Mouse (Mus musculus): ENCODE measurements around the gene Hat1. TPM values are rescaled to one million over a fixed set of nuclear protein-coding genes. Genes with fewer than 3 reads are reported as not detected.

The Hat1 gene
- polyA plus RNA-seq, 1 experiment from 2014 or later, result 149 TPM

- no peak for TF ChIP-seq CTCF (IDR thresholded peaks at IDR 0.05; ENCODE audit: low read depth)
- Histone ChIP-seq H3K9ac (no peak overlapping the region), H3K4me1 (ENCODE audit: insufficient read depth) (no peaks in the 10 kb centered on the region), H3K27ac (ENCODE audit: low read depth) (no peak overlapping the region), H3K4me2 (no peak overlapping the region), H3K27me3 (ENCODE audit: insufficient read depth, low read length) (no peaks in the 10 kb centered on the region), H3K9me3 (ENCODE audit: low read depth, low read length) (no peaks in the 10 kb centered on the region), H3K36me3 (ENCODE audit: insufficient read depth) (no peaks in the 10 kb centered on the region), H3K4me3 (ENCODE audit: low read depth, low read length) (no peak overlapping the region)
- 72% methylated on average over 7 of the region's 7 CpGs for WGBS
- ATAC-seq (ENCODE audit: insufficient read depth), result no peak
- no peak for DNase-seq
Measured at GRCm38 (mm10) chr2:71350181-71350580, 38.6 kb upstream of the Hat1 start.

GRCm38 (mm10) chr2:71350904-71351726 lies 37.6 kb upstream of the Hat1 start:
- WGBS, result 79% methylated on average over 11 of the region's 11 CpGs
- H3K27me3 ChIP-seq (ENCODE audit: insufficient read depth, low read length), result no peaks in the 10 kb centered on the region
- no peak for TF ChIP-seq CTCF (IDR thresholded peaks at IDR 0.05; ENCODE audit: low read depth)
- no peak overlapping the region for H3K9ac ChIP-seq
- H3K4me2 ChIP-seq, result no peak overlapping the region
- H3K4me3 ChIP-seq (ENCODE audit: low read depth, low read length), result no peak overlapping the region
- H3K4me1 ChIP-seq (ENCODE audit: insufficient read depth), result no peaks in the 10 kb centered on the region
- DNase-seq, result no peak
- no peaks in the 10 kb centered on the region for H3K36me3 ChIP-seq (ENCODE audit: insufficient read depth)
- H3K9me3 ChIP-seq (ENCODE audit: low read depth, low read length), result no peaks in the 10 kb centered on the region
- H3K27ac ChIP-seq (ENCODE audit: low read depth), result no peak overlapping the region
- no peak for ATAC-seq (ENCODE audit: insufficient read depth)

DNA sequence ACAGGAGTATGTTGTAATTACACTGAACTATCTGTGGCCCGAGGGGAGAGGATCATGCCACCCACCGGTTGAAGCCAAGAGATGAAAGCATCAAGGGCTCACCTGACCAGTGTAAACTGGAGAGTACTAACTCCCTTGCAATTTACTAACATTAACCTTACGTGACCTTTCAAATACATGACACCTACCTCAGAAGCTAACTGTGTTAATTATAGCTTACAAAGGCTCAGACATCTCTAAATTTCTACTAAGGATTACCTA lies 37.1 kb upstream of the Hat1 start:
- no peaks in the 10 kb centered on the region for H3K4me1 ChIP-seq (ENCODE audit: insufficient read depth)
- 73% methylated on average over 3 of the region's 3 CpGs for WGBS
- H3K4me2 ChIP-seq, result no peak overlapping the region
- no peak for ATAC-seq (ENCODE audit: insufficient read depth)
- TF ChIP-seq CTCF (IDR thresholded peaks at IDR 0.05; ENCODE audit: low read depth), result no peak
- H3K4me3 ChIP-seq (ENCODE audit: low read depth, low read length), result no peak overlapping the region
- H3K9me3 ChIP-seq (ENCODE audit: low read depth, low read length), result no peaks in the 10 kb centered on the region
- no peak overlapping the region for H3K27ac ChIP-seq (ENCODE audit: low read depth)
- no peak overlapping the region for H3K9ac ChIP-seq
- no peaks in the 10 kb centered on the region for H3K27me3 ChIP-seq (ENCODE audit: insufficient read depth, low read length)
- DNase-seq, result no peak
- no peaks in the 10 kb centered on the region for H3K36me3 ChIP-seq (ENCODE audit: insufficient read depth)

DNA sequence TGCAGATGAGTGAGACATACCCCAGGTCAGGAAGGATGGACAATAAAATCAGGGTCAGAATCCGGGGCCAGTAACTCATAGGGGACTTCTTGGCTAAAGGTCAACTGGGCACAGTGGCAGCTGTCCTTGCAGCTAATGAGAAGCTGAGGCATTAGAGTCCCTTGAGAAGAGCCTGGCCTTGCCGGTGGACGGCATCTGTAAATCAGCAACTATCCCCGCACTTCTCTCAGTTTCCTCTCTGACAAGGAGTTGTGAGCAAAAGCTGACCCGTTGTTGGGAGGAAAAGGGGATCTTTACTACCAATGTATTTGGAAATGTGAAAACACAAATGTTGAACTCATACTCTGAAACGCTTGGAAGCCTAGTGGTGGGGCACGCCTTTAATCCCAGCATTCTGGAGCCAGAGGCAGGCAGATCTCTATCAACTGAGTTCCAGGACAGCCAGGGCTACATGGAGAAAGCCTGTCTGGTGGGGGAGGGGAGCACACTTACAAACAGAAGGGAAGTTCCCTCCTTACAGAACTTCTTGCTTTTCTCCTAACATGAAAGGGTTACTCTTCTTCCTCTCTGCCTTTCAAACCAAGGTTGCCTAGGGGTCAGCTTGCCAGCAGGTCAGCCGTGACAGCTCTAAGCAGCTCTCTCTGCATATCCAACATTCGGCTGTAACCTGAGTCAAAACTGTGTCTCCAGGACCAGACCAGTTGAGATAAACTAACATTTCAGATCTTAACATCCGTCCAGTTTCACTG lies 35.3 kb upstream of the Hat1 start:
- H3K4me3 ChIP-seq (ENCODE audit: low read depth, low read length), result no peak overlapping the region
- H3K4me2 ChIP-seq, result no peak overlapping the region
- no peaks in the 10 kb centered on the region for H3K27me3 ChIP-seq (ENCODE audit: insufficient read depth, low read length)
- H3K9ac ChIP-seq, result no peak overlapping the region
- no peaks in the 10 kb centered on the region for H3K36me3 ChIP-seq (ENCODE audit: insufficient read depth)
- 52% methylated on average over 10 of the region's 10 CpGs for WGBS
- ATAC-seq (ENCODE audit: insufficient read depth) (no peak), DNase-seq (no peak)
- H3K27ac ChIP-seq (ENCODE audit: low read depth), result no peak overlapping the region
- H3K9me3 ChIP-seq (ENCODE audit: low read depth, low read length), result no peaks in the 10 kb centered on the region
- no peaks in the 10 kb centered on the region for H3K4me1 ChIP-seq (ENCODE audit: insufficient read depth)
- TF ChIP-seq CTCF (IDR thresholded peaks at IDR 0.05; ENCODE audit: low read depth), result no peak

DNA sequence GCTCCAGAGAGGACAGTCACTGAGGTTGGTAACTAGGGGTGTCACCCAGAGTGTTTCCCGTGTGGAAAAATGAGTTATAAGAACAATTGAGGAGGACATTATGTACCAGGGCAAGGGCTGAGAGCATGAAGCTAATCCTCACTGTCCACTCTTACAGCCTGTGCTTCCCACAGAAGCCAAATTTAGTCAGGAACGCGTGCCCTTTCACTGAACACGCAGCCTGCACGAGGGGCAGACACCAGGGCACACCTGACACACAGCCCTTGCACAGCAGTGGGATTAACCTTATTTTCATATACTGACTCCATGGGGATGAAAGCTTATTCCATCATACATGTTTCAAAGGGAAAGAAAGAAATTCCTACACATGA lies 34.7 kb upstream of the Hat1 start:
- Histone ChIP-seq H3K4me1 (ENCODE audit: insufficient read depth) (no peaks in the 10 kb centered on the region), H3K27me3 (ENCODE audit: insufficient read depth, low read length) (no peaks in the 10 kb centered on the region), H3K4me2 (no peak overlapping the region), H3K9ac (no peak overlapping the region), H3K27ac (ENCODE audit: low read depth) (no peak overlapping the region), H3K4me3 (ENCODE audit: low read depth, low read length) (no peak overlapping the region), H3K9me3 (ENCODE audit: low read depth, low read length) (no peaks in the 10 kb centered on the region), H3K36me3 (ENCODE audit: insufficient read depth) (no peaks in the 10 kb centered on the region)
- ATAC-seq (ENCODE audit: insufficient read depth), result no peak
- WGBS, result 55% methylated on average over 5 of the region's 5 CpGs
- DNase-seq, result no peak
- TF ChIP-seq CTCF (IDR thresholded peaks at IDR 0.05; ENCODE audit: low read depth), result no peak

GRCm38 (mm10) chr2:71358347-71358746 lies 30.4 kb upstream of the Hat1 start:
- Histone ChIP-seq H3K4me1 (ENCODE audit: insufficient read depth) (no peaks in the 10 kb centered on the region), H3K9ac (no peak overlapping the region), H3K4me3 (ENCODE audit: low read depth, low read length) (no peak overlapping the region), H3K27ac (ENCODE audit: low read depth) (no peak overlapping the region), H3K27me3 (ENCODE audit: insufficient read depth, low read length) (no peaks in the 10 kb centered on the region), H3K9me3 (ENCODE audit: low read depth, low read length) (no peaks in the 10 kb centered on the region), H3K36me3 (ENCODE audit: insufficient read depth) (no peaks in the 10 kb centered on the region; the same call in 1 of the 2 replicates), H3K4me2 (no peak overlapping the region)
- ATAC-seq (ENCODE audit: insufficient read depth), result no peak
- WGBS, result 80% methylated on average over 5 of the region's 5 CpGs
- no peak for TF ChIP-seq CTCF (IDR thresholded peaks at IDR 0.05; ENCODE audit: low read depth)
- no peak for DNase-seq

DNA sequence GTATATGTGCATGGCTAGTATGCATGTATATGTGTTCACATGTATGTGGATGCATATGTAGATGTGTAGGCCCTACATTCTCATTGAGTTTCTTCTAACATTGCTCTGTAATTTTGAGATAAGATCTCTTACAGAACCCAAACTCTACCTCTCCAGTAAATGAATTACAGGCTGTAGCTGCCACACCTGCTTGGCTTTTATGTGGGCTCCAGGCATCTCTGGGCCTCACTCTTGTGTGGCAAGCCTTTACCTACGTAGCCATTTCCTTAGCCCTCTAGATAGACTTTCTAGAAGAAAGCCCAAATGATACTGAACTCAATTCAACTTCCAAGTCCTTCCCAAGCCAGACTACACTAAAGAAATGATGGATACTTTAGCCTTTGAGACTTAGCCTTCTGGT lies 28.6 kb upstream of the Hat1 start:
- WGBS, result 89% methylated on average over 1 of the region's 1 CpGs
- DNase-seq (no peak), ATAC-seq (ENCODE audit: insufficient read depth) (no peak)
- Histone ChIP-seq H3K4me1 (ENCODE audit: insufficient read depth) (no peaks in the 10 kb centered on the region), H3K9ac (no peak overlapping the region), H3K4me3 (ENCODE audit: low read depth, low read length) (no peak overlapping the region), H3K27me3 (ENCODE audit: insufficient read depth, low read length) (no peaks in the 10 kb centered on the region), H3K4me2 (no peak overlapping the region), H3K27ac (ENCODE audit: low read depth) (no peak overlapping the region), H3K9me3 (ENCODE audit: low read depth, low read length) (no peaks in the 10 kb centered on the region), H3K36me3 (ENCODE audit: insufficient read depth) (no peaks in the 10 kb centered on the region; the same call in 1 of the 2 replicates)
- TF ChIP-seq CTCF (IDR thresholded peaks at IDR 0.05; ENCODE audit: low read depth), result no peak

Data from lung, embryonic 14.5 days (tissue).